In genomic region chr11:20865450-20865849, GRCm38 (mm10) we compare ENCODE assay signal across 17 mouse cellular contexts.
"Had no signal": no experiment of that assay in that cellular context is flagged by ENCODE, and none has a peak within 500 bp of the region (broad histone marks: within the 10 kb centered on the region; RNA-seq: fewer than 3 reads in every experiment).

No protein-coding gene starts in this region.

- ATAC-seq: midbrain, embryonic 13.5 days; midbrain, embryonic 16.5 days had no signal

- H3K36me3 ChIP-seq: liver, embryonic 13.5 days; midbrain, embryonic 10.5 days; midbrain, embryonic 13.5 days; neural tube, embryonic 13.5 days; stomach, embryonic 15.5 days had no signal

- H3K9me3 ChIP-seq: liver, embryonic 13.5 days; midbrain, embryonic 10.5 days; midbrain, embryonic 13.5 days; neural tube, embryonic 13.5 days; stomach, embryonic 15.5 days had no signal

- DNase-seq: kidney, adult 2 months; kidney, postnatal 25 days; layer of hippocampus, adult 9-11 months; liver, embryonic 13.5 days; lung, embryonic 14.5 days; right cerebral cortex, postnatal 14 days; right cerebral cortex, postnatal 4 days; thymus, adult 18-20 months; thymus, postnatal 36 days had no signal

- H3K27ac ChIP-seq: kidney, postnatal 0 days; layer of hippocampus, adult 2 months; liver, embryonic 13.5 days; midbrain, embryonic 10.5 days; midbrain, embryonic 13.5 days; neural tube, embryonic 13.5 days; stomach, embryonic 15.5 days had no signal

- H3K9ac ChIP-seq: liver, embryonic 13.5 days; lung, embryonic 14.5 days; midbrain, embryonic 13.5 days; neural tube, embryonic 13.5 days; stomach, embryonic 15.5 days had no signal

- H3K4me1 ChIP-seq: midbrain, embryonic 10.5 days; midbrain, embryonic 13.5 days; stomach, embryonic 15.5 days had no signal

- H3K4me2 ChIP-seq: liver, embryonic 13.5 days; lung, embryonic 14.5 days; midbrain, embryonic 13.5 days; neural tube, embryonic 13.5 days; stomach, embryonic 15.5 days had no signal

- H3K27me3 ChIP-seq: midbrain, embryonic 13.5 days; neural tube, embryonic 13.5 days; stomach, embryonic 15.5 days had no signal

- H3K4me3 ChIP-seq: layer of hippocampus, adult 2 months; liver, embryonic 13.5 days; midbrain, embryonic 10.5 days; midbrain, embryonic 13.5 days; myocyte; neural tube, embryonic 13.5 days; stomach, embryonic 15.5 days had no signal
